In the genomic region with DNA sequence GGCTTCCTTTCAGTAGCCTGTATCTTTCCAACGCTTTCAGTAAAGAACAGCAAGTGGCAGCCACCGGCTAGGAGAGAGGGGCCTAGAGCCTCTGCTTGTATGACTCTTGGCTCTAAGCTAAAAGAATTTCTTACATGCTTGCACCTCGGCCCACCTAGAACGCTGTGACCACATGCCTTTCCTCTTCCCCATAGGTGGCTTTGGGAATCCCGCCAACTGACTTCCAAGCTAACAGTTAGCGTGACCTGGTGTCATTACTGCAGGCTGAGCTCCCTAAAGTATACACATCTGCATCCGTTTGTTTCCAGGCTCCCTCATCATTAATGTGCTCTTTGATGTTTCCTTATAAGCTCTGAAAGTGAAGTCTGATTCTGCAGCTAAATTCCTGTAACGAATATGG, we compare ENCODE assay signal across 16 mouse cellular contexts. TPM values are rescaled to one million over a fixed set of nuclear protein-coding genes. Genes with fewer than 3 reads are reported as not detected.
DNase-seq lines count a peak whose midpoint lies in the region; ATAC-seq and TF ChIP-seq lines count a peak whose summit lies in the region.
"Had no signal": no experiment of that assay in that cellular context is flagged by ENCODE, and none has a peak within 500 bp of the region (broad histone marks: within the 10 kb centered on the region; RNA-seq: fewer than 3 reads in every experiment).

No protein-coding gene starts in this region.

- H3K4me2 ChIP-seq in forebrain, postnatal 0 days (ENCODE audit: low read depth) = peak overlapping the region; percentile 68
- peak overlapping the region; percentile 77 for H3K4me2 ChIP-seq in midbrain, embryonic 14.5 days (ENCODE audit: low read length)
- H3K4me2 ChIP-seq in intestine, embryonic 16.5 days (ENCODE audit: low read depth, low read length) = no peak overlapping the region

- H3K27ac ChIP-seq in forebrain, postnatal 0 days (ENCODE audit: low read depth, low read length) = peak overlapping the region; percentile 91
- H3K27ac ChIP-seq in midbrain, embryonic 14.5 days (replicated peaks; ENCODE audit: low read depth, low read length) = peak overlapping the region; percentile 93
- no peak overlapping the region for H3K27ac ChIP-seq in intestine, embryonic 16.5 days (ENCODE audit: low read length)

- ATAC-seq in forebrain, postnatal 0 days = no peak
- no peak for ATAC-seq in midbrain, embryonic 14.5 days (ENCODE audit: low FRiP score, low TSS enrichment)
- no peak for ATAC-seq in intestine, embryonic 16.5 days

- 0 out of 2 replicates have a peak overlapping the region, but pooled peaks have one; percentile 75 for H3K9ac ChIP-seq in forebrain, postnatal 0 days
- H3K9ac ChIP-seq in midbrain, embryonic 14.5 days (replicated peaks; ENCODE audit: low read length) = peak overlapping the region; percentile 69; the same call in 1 of the 2 replicates
- no peak overlapping the region for H3K9ac ChIP-seq in intestine, embryonic 16.5 days (ENCODE audit: low read depth, low read length)

- 73% methylated on average over 8 of the region's 8 CpGs for WGBS in forebrain, postnatal 0 days
- 76% methylated on average over 8 of the region's 8 CpGs for WGBS in midbrain, embryonic 14.5 days
- 81% methylated on average over 8 of the region's 8 CpGs for WGBS in intestine, embryonic 16.5 days

- peaks cover 13% of the 10 kb centered on the region for H3K4me1 ChIP-seq in forebrain, postnatal 0 days (ENCODE audit: insufficient read depth)
- H3K4me1 ChIP-seq in midbrain, embryonic 14.5 days (ENCODE audit: control insufficient read depth, insufficient read depth, low read length) = peaks cover 13% of the 10 kb centered on the region
- peaks cover 5% of the 10 kb centered on the region; the same call in 1 of the 2 replicates for H3K4me1 ChIP-seq in intestine, embryonic 16.5 days (ENCODE audit: control insufficient read depth, insufficient read depth, low read length)

- H3K4me3 ChIP-seq in forebrain, postnatal 0 days (ENCODE audit: low read depth, low read length) = no peak overlapping the region
- H3K4me3 ChIP-seq in midbrain, embryonic 14.5 days (replicated peaks; ENCODE audit: low read depth, low read length) = 0 out of 2 replicates have a peak overlapping the region, but pooled peaks have one; percentile 70
- no peak overlapping the region for H3K4me3 ChIP-seq in intestine, embryonic 16.5 days (ENCODE audit: low read length)

- peak; percentile 71 for DNase-seq in cerebellum, adult 9-10 months
- no peak for DNase-seq in cerebellum, postnatal 4 days (ENCODE audit: low spot score in 2 of 2)
- DNase-seq in brain, embryonic 14.5 days (ENCODE audit: low read depth) = peak; percentile 32
- DNase-seq in forebrain, postnatal 0 days = no peak
- DNase-seq in midbrain, embryonic 14.5 days = peak; percentile 21
- no peak for DNase-seq in layer of hippocampus, postnatal 36 days
- no peak for DNase-seq in heart, postnatal 4 days
- DNase-seq: kidney, adult 11 months; lung, postnatal 4 days had no signal

- no peaks in the 10 kb centered on the region for H3K27me3 ChIP-seq in forebrain, postnatal 0 days (ENCODE audit: insufficient read depth, low read length)
- H3K27me3 ChIP-seq in midbrain, embryonic 14.5 days (ENCODE audit: control insufficient read depth, insufficient read depth, low read length) = no peaks in the 10 kb centered on the region
- no peaks in the 10 kb centered on the region for H3K27me3 ChIP-seq in intestine, embryonic 16.5 days (replicated peaks; ENCODE audit: control insufficient read depth, insufficient read depth, low read length)
- H3K27me3 ChIP-seq: embryonic facial prominence, embryonic 12.5 days; limb, embryonic 15.5 days had no signal

- TF ChIP-seq POLR2A in brain, embryonic 14.5 days (IDR thresholded peaks at IDR 0.05; ENCODE audit: borderline replicate concordance, extremely low read depth, insufficient read depth, insufficient read length, poor library complexity, severe bottlenecking) = no peak

- TF ChIP-seq CTCF in brain, embryonic 14.5 days (IDR thresholded peaks at IDR 0.05; ENCODE audit: borderline replicate concordance, extremely low read depth, insufficient read depth, insufficient read length) = no peak
- TF ChIP-seq CTCF in forebrain, postnatal 0 days (IDR thresholded peaks at IDR 0.05; ENCODE audit: low read depth) = no peak

- no peaks in the 10 kb centered on the region for H3K9me3 ChIP-seq in forebrain, postnatal 0 days (ENCODE audit: low read length)
- no peaks in the 10 kb centered on the region for H3K9me3 ChIP-seq in midbrain, embryonic 14.5 days (ENCODE audit: control insufficient read depth, low read length)
- H3K9me3 ChIP-seq in intestine, embryonic 16.5 days (ENCODE audit: control insufficient read depth, low read length) = no peaks in the 10 kb centered on the region
- H3K9me3 ChIP-seq: embryonic facial prominence, embryonic 12.5 days; G1E; heart, embryonic 13.5 days; limb, embryonic 15.5 days had no signal

- no peaks in the 10 kb centered on the region for H3K36me3 ChIP-seq in forebrain, postnatal 0 days (ENCODE audit: insufficient read depth)
- no peaks in the 10 kb centered on the region for H3K36me3 ChIP-seq in midbrain, embryonic 14.5 days (ENCODE audit: control insufficient read depth, insufficient read depth, low read length)
- no peaks in the 10 kb centered on the region for H3K36me3 ChIP-seq in intestine, embryonic 16.5 days (ENCODE audit: control insufficient read depth, insufficient read depth, low read length)
- H3K36me3 ChIP-seq: embryonic facial prominence, embryonic 12.5 days; heart, embryonic 13.5 days; limb, embryonic 15.5 days had no signal

RNA-seq across cellular contexts. Expression of a gene that starts 1.0 kb away (rescaled TPM):
- 42.6 and 60.3 TPM in 2 replicates for polyA plus RNA-seq in brain, embryonic 14.5 days (2012; rRNA removed)
- total RNA-seq in forebrain, postnatal 0 days (2014; rRNA removed) = 18.8 and 27.5 TPM in 2 replicates
- 25.4 and 26.8 TPM in 2 replicates for polyA plus RNA-seq in forebrain, postnatal 0 days (2015; fragmentation: Nextera tagmentation; extraction: Ambion mirVana)
- polyA plus RNA-seq in midbrain, embryonic 14.5 days (2014; fragmentation: Nextera tagmentation; extraction: Ambion mirVana) = 32.0 and 40.7 TPM in 2 replicates
- 10 to 100 TPM; 42.6 TPM for total RNA-seq in layer of hippocampus, postnatal 36 days (2021)
- total RNA-seq in heart, postnatal 4 days (2021) = 10 to 100 TPM in 1 of 2 experiments, 1 to 10 TPM in 1; 9.8 to 12.0 TPM
- polyA plus RNA-seq in intestine, embryonic 16.5 days (2015; fragmentation: Nextera tagmentation; extraction: Ambion mirVana) = 18.9 and 19.2 TPM in 2 replicates
- total RNA-seq: neutrophil, adult 5-6 weeks had no signal

RNA-seq across cellular contexts. Expression of a gene that starts 9.7 kb away (rescaled TPM):
- polyA plus RNA-seq in brain, embryonic 14.5 days (2012; rRNA removed) = 108 and 140 TPM in 2 replicates
- total RNA-seq in forebrain, postnatal 0 days (2014; rRNA removed) = 45.9 and 50.3 TPM in 2 replicates
- polyA plus RNA-seq in forebrain, postnatal 0 days (2015; fragmentation: Nextera tagmentation; extraction: Ambion mirVana) = 53.6 and 58.5 TPM in 2 replicates
- 52.9 and 58.5 TPM in 2 replicates for polyA plus RNA-seq in midbrain, embryonic 14.5 days (2014; fragmentation: Nextera tagmentation; extraction: Ambion mirVana)
- 10 to 100 TPM; 28.8 to 33.1 TPM for total RNA-seq in layer of hippocampus, postnatal 36 days (2021)
- 10 to 100 TPM; 16.0 to 16.8 TPM for total RNA-seq in heart, postnatal 4 days (2021)
- 34.2 and 34.9 TPM in 2 replicates for polyA plus RNA-seq in intestine, embryonic 16.5 days (2015; fragmentation: Nextera tagmentation; extraction: Ambion mirVana)

RNA-seq across cellular contexts. Expression of a gene that starts 18.7 kb away (rescaled TPM):
- polyA plus RNA-seq in brain, embryonic 14.5 days (2012; rRNA removed) = 89.5 and 119 TPM in 2 replicates
- total RNA-seq in forebrain, postnatal 0 days (2014; rRNA removed) = 8.0 and 17.4 TPM in 2 replicates
- polyA plus RNA-seq in forebrain, postnatal 0 days (2015; fragmentation: Nextera tagmentation; extraction: Ambion mirVana) = 19.6 and 23.0 TPM in 2 replicates
- 18.8 and 29.8 TPM in 2 replicates for polyA plus RNA-seq in midbrain, embryonic 14.5 days (2014; fragmentation: Nextera tagmentation; extraction: Ambion mirVana)
- 1 to 10 TPM; 4.6 to 5.4 TPM for total RNA-seq in layer of hippocampus, postnatal 36 days (2021)
- total RNA-seq in heart, postnatal 4 days (2021) = 10 to 100 TPM; 70.7 to 78.0 TPM
- 229 and 237 TPM in 2 replicates for polyA plus RNA-seq in intestine, embryonic 16.5 days (2015; fragmentation: Nextera tagmentation; extraction: Ambion mirVana)
- total RNA-seq: neutrophil, adult 5-6 weeks had no signal
- polyA plus RNA-seq: activated CD4-positive, CD25-positive, alpha-beta regulatory T cell, adult 4 months; G1E had no signal

RNA-seq across cellular contexts. Expression of a gene that starts 50.0 kb away (rescaled TPM):
- 62.5 and 88.6 TPM in 2 replicates for polyA plus RNA-seq in brain, embryonic 14.5 days (2012; rRNA removed)
- 85.9 and 91.3 TPM in 2 replicates for total RNA-seq in forebrain, postnatal 0 days (2014; rRNA removed)
- 17.4 and 27.3 TPM in 2 replicates for polyA plus RNA-seq in forebrain, postnatal 0 days (2015; fragmentation: Nextera tagmentation; extraction: Ambion mirVana)
- polyA plus RNA-seq in midbrain, embryonic 14.5 days (2014; fragmentation: Nextera tagmentation; extraction: Ambion mirVana) = 8.5 and 21.2 TPM in 2 replicates
- total RNA-seq in layer of hippocampus, postnatal 36 days (2021) = 100 to 1,000 TPM; 542 to 544 TPM
- under 1 TPM; 0.14 to 0.16 TPM for total RNA-seq in heart, postnatal 4 days (2021)
- 0.88 and 1.1 TPM in 2 replicates for polyA plus RNA-seq in intestine, embryonic 16.5 days (2015; fragmentation: Nextera tagmentation; extraction: Ambion mirVana)
- total RNA-seq: neutrophil, adult 5-6 weeks had no signal
- polyA plus RNA-seq: activated CD4-positive, CD25-positive, alpha-beta regulatory T cell, adult 4 months; G1E had no signal

Comparison
In these comparisons a context has a peak if more than half of its experiments do, and no peak if none do; other contexts are left out.
1. DNase-seq: peak in cerebellum, adult 9-10 months (single experiment), brain, embryonic 14.5 days (single experiment) and midbrain, embryonic 14.5 days (single experiment); none in cerebellum, postnatal 4 days (0 of 2), forebrain, postnatal 0 days (single experiment), layer of hippocampus, postnatal 36 days (0 of 2) and heart, postnatal 4 days (single experiment).